Mouse (Mus musculus) stomach, postnatal 0 days (tissue): ENCODE measurements around the gene Atxn1.

Source experiments
- CTCF ChIP-seq: IDR thresholded peaks from 2 replicates; pipeline ENCODE4 v1.5.1; 2016; ENCODE audit warnings: antibody characterized with exemption, low read depth, mild to moderate bottlenecking, moderate library complexity
- EP300 ChIP-seq: optimal IDR thresholded peaks from 2 replicates; pipeline ENCODE3; 2016; ENCODE audit warnings: antibody characterized with exemption

DNA sequence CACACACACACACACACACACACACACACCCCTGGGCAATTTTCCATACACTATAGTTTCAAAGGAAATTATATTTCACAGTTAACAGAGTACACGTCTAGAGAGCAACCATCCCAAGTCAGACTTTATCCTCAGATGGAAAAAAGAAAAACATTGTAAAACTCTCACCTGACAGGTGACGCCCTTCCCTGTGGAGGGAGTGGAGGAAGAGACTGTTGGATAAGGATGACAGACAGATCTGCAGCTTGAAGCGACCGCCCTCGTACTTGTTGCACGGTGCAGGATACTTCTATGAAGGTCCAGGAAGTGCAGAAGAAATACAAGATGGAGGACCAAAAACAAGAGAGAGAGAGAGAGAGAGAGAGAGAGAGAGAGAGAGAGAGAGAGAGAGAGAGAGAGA, 8.5 kb downstream of the Atxn1 start:
- no peak for TF ChIP-seq EP300
- no peak for TF ChIP-seq CTCF
